Mouse (Mus musculus): Measurements from ENCODE around the gene Wdr54.

Gene Wdr54

DNA sequence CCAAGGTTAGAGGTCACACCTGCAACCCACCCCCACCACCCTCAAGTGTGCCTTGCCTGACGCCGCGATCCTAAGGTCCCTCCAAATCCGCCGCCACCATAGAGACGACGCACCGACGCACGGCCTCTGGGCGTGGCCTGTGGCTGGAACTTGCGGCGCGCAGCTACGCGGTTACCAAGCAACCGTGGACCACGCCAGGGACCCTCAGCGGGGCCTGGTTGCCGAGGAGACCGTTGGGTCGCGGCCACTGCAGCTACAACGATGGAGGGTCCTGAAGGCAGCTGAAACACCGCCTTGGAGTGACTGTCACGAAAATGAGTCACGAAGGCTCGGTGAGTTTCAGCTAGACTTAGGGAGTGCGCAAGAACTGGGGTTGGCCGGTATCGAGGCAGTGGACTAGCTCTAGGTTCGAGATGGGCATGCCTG is at the start of gene Wdr54, which contains the start of gene 1700003E16Rik:
TSS of gene Wdr54 (minus strand) at position 139 of the 426 bp plus-strand sequence.
TSS of gene 1700003E16Rik (plus strand) at position 146 of the 426 bp plus-strand sequence.
- DNase-seq (ENCODE audit: low spot score), result no peak

- DNase-seq (ENCODE audit: low spot score), result no peak
Observed at GRCm38 (mm10) chr6:83205851-83206250, 49.7 kb upstream of the Wdr54 start.

DNA sequence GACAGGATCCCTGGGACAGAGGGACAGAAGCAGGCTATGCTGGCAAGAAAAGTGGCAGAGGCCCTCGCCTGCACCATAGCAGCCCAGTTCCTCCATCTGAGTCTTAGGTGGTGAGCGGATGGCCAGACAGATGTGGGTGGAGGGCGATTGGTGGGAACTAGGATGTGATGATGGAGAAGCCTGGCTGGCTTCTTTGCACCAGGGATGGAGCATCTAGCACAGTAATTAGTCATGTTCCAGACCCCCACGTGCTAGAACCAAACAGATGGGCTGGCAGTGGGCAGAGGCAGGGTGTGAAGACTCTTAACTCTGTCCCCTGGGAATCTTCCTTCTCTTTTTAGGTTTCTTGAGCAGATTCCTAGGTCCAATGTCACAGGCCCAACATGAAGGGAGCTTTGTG is 47.1 kb upstream of the Wdr54 start:
- DNase-seq (ENCODE audit: low spot score), result no peak

DNA sequence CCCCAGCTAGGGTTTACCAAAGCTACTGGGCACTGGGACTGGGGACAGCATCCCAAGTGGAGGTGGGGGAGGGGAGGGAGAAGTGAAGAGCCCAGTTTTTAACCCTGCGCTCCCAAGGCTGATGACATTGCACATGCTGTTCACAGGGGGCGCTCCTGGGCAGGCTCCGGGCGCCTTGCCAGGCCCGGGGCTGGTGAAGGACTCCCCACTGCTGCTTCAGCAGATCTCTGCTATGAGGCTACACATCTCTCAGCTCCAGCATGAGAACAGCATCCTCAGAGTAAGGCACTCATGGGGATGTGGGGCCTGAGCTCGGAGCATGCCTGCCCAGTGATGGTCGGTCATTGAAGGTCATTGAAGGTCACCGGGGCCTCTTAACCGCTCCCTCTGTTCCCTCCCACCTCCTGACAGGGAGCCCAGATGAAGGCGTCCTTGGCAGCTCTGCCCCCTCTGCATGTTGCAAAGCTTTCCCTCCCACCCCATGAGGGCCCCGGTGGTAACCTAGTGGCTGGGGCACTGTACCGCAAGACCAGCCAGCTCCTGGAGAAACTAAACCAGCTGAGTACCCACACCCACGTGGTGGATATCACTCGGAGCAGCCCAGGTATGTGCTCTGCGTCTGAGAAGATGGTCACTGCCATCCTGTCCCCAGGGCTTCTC is 41.3 kb upstream of the Wdr54 start:
- no peak for DNase-seq (ENCODE audit: low spot score)

DNA sequence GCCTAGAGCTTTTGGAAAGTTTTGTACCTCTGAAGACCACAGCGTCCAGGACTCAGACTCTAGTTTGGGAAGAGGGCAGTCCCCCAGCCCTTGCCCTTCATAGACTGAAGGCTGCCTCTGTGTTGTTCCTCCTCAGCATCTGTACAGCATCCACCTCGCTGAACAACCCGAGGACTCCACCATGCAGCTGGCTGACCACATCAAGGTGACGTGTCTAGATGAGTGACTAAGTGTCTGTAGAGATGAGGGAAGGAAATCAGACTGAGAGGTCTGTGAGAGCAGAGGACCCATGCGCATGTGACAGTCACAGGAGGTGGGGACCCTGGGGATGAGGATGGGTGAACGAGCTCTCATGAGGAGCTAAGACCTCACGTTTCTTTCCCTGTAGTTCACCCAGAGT is 37.4 kb upstream of the Wdr54 start:
- no peak for DNase-seq (ENCODE audit: low spot score)

- no peak for DNase-seq (ENCODE audit: low spot score)
Observed at GRCm38 (mm10) chr6:83186946-83187345, 30.7 kb upstream of the Wdr54 start.

DNA sequence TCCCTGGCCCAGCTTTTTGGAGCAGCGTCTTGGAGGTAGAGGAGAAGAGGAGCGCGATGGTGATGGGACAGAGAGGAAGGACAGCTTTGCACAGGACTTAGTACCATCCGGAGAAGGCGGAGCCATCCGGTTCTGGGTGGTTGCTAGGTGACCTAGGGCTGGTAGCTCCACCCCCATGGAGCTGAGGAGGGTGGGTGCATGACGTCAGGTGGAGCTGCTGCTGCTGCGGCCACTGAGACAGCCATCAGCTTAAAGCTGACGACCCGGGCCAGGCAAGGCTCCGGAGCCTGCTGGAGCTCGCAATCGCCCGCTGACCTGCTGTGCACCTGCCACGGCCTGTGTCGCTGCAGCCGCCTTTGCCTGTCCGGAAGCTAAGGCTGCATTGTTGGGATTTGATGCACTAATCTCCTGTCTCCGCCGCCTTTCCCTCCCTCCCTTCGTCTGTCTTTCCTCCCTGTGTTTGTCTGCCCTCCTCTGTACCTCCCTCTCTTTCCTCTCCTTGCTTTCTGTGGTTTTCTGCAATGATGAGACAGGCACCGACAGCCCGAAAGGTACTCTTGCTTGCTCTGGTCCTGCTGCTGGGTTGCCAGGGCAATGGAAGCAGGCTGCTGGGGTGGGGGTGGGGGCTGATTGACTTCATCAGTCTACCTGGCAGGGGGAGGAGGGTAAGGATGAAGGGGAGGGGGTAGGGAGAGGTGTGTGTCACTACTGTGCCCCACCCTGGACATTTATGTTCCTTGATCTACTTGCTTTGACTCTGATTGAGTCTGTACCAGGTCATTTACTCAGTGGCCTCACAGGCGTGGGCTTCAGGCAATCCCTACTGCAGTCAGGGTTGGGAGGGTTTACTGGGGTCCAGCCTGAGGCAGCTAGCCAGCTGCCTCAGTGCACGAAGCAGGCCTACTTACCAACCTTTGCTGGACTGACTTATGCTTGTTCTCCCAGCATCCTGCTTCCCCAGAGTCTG is 30.0 kb upstream of the Wdr54 start:
- DNase-seq (ENCODE audit: low spot score), result no peak

DNA sequence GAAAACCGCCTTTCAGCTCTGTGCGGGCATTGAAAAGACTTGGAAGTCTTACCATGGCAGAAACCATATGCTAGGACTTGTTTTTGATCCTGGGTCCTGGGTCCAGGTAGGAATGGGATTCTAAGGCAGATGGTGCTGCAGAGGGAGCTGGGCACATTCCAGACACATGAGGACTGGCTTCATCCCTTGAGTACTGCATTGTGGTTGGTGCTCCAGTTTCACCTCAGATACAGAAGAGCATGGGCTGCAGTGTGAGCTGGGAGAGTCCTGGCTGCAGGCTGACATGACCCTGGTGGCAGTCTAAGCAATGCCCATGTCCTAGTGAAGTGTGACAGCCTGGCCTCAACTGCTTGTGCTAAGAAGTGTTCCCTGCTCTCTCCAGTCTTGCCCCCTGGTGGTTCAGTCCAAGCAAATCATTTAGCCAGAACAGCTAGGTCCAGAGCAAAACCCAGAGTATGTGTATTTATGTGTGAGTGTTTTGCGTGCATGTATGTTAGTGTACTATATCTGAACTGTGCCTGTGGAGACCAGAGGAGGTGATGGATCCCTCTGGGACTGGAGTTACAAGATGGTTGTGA is 28.8 kb upstream of the Wdr54 start:
- DNase-seq (ENCODE audit: low spot score), result no peak

- no peak for DNase-seq (ENCODE audit: low spot score)
Observed at GRCm38 (mm10) chr6:83180605-83181004, 24.4 kb upstream of the Wdr54 start.

- DNase-seq (ENCODE audit: low spot score), result no peak
Observed at GRCm38 (mm10) chr6:83179390-83180117, 23.4 kb upstream of the Wdr54 start.

DNA sequence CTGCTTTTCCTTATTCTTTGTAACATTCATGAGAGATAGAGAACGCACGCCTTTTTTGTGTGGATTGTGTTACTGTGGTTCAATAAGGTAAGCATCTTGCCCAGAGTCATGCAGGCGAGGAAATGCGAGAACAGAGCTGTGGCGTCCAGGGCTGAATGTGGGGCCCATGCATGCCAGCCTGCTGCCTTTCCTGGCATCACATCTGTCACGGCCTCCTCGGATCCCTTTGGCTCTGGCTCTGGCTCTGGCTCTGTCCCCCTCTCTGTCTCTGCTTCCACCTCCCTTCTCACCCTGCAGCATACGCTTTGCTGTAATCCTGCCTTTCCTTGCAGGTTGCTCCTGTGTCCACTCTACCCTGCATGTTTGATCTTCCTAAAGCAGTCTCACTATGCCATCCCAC is 19.8 kb upstream of the Wdr54 start:
- no peak for DNase-seq (ENCODE audit: low spot score)

- DNase-seq (ENCODE audit: low spot score), result no peak
Observed at GRCm38 (mm10) chr6:83172240-83172920, 16.2 kb upstream of the Wdr54 start.

GRCm38 (mm10) chr6:83171063-83171462 is 14.9 kb upstream of the Wdr54 start:
- no peak for DNase-seq (ENCODE audit: low spot score)

- no peak for DNase-seq (ENCODE audit: low spot score)
Observed at GRCm38 (mm10) chr6:83169872-83170271, 13.7 kb upstream of the Wdr54 start.

GRCm38 (mm10) chr6:83166243-83166630 is 10.0 kb upstream of the Wdr54 start:
- DNase-seq (ENCODE audit: low spot score), result no peak

DNA sequence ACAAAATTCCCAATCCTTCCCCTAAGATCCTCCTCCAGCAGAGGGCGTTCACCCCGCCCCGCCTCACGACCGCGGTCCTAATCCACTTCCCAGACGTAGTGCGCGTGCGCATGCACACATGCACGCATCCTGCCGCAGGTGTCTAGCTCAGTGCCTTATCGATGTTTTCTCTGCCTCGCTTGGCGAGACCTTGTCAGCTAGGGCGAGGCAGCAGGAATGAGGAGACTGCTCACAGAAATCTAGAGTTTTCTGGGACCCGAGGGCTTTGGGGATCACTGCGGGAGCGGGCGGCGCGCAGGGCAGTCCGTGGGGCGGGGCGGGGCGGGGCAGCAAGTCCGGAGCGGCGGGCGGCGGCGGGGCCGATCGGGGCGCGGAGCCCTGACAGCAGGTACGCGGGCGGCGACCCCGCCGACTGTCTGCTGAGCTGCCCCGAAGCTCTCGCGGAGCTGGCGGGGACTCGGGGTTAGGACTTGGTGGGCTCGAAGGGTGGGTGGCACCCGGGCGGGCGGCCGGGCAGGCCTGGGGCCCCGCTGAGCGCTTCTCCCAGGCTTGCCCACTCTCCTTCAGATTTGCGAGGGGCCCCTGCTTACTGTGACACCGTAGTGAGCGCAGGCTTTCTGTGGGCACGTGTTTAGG is 9.5 kb upstream of the Wdr54 start, which contains the start of gene Dctn1:
TSS of gene Dctn1 (plus strand) at position 314 of the 636 bp plus-strand sequence.
- peak; percentile 77 for DNase-seq (ENCODE audit: low spot score)

DNA sequence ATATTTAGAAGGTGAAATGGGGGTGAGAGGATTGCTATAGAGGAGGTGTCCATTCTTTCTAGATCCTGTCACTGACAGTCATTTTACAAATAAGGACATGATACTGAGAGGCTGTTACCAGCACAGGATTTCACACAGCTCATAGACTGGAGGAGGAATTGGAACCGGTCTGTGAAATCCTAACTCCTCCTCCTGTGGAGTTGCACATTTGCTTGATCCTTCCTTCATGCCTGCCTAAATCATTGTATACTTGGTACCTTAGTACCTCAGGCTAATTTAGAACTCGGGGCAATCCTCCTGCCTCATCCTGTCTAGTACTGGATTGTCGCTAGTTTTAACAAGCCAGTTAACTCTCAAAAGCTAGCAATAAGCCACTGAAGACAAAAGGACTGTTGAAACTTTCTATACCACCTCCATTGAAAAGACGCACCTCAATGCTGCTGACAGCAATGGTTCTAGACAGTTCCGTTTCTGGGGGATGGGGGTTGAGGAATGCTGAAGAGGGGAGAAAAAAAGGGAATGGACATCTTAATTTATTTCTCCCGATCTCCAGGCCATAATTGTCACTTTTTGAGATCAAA is 8.9 kb upstream of the Wdr54 start:
- no peak for DNase-seq (ENCODE audit: low spot score)

DNA sequence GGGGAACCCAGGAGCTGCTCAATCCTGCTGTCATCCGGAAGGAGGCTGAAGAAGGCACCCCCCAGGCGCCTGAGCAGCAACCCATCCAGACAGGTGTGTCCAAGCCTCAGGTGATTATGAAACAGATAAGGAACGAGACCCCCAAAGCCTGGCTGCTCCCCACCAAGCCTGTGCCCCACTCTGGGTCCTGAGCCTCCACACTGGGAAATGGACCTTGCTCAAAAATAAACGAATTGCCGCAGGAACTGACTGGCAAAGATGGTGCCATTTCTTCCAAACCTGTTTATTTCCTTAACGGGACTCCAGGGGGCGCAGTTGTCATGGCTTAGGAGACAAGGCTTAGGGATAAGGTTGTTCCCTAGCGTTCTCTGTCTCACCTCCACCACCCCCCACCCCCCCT is 6.5 kb upstream of the Wdr54 start:
- DNase-seq (ENCODE audit: low spot score), result no peak

DNA sequence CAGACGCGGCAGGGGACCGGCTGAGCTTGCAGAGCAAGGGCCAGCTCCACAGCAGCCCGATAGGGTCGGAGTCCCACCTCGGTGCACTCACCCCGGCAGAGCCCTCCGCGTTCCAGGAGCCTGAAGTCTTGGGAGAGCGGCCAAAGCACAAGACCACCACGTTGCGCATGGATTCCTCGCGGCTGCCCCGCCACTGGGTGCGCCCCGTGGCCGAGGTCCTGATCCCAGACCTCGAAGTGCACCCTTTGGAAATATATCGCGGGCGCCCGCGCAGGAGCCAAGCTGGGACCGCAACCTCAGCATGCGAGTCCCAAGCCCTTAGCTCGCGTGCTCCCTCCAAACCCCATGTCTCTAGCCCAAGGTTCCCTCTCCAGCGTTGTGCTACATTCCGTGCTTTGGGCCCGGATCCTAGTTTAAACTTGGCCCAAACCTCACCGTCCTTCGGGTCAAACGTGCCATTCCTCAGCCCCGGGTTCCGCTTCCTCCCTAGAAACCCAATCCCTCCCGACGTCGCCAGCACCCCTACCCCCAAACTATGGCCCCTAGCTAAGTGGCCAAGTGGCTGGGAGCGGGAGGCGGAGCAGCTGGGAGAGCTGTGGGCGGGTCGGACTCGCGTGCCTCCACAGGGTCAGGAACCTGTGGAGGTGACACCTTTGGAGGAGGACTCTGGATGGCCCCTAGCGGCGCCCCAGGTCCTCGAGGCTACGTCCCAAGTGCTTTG is 5.9 kb upstream of the Wdr54 start:
- DNase-seq (ENCODE audit: low spot score), result no peak

- DNase-seq (ENCODE audit: low spot score), result no peak
Observed at GRCm38 (mm10) chr6:83161442-83161841, 5.2 kb upstream of the Wdr54 start.
